Mouse (Mus musculus) left cerebral cortex, adult 11 months (tissue): ENCODE measurements at regions not wholly inside any gene's neighbourhood (a gene's known extent, or its start where the extent isn't known, plus 50 kb on each side); places are given as distances from the start of the nearest gene placed in this dataset.

Experiments
- DNase-seq: peaks from one replicate; pipeline ENCODE4 v3.0.0; 2022; ENCODE audit warnings: low spot score

DNA sequence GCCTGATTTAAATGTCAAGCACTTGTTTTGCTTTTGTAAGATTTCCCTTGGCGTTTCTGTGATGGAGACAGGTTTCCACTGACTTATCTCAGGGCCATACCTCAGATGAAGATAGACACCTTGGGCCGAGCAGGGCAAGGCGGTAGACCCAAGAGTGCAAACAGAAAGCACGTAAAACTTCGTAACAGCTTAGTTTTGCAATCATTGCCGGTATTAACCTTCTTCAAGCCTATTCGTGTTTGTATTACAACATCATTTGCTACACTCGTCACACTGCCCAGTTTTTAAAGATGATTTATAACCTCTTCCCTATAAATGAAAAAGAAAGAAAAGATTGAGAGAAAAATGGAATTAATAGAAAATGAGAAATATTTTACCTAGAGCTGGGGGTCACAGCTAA is 56.6 kb upstream of the Ank start:
- no peak for DNase-seq

DNA sequence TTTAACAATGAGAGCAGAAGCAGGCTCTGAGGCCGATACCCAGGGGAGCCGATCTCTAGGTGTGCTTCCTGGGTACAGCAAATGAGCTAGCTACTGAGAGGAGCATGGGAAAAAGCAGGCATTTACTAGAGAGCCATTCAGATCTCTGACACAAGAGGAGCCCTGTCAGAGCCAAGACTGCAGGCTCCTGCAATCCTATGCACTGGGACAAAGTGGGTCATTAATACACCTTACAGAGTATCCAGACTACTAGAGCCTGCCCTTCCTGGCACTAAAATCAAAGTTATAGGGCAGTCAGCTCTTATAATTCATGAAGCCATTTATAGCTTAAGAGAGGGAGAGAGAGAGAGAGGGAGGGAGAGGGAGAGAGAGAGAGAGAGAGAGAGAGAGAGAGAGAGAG is 54.2 kb upstream of the Ank start:
- DNase-seq = no peak

GRCm38 (mm10) chr15:27412761-27413160 is 53.7 kb upstream of the Ank start:
- DNase-seq = no peak

DNA sequence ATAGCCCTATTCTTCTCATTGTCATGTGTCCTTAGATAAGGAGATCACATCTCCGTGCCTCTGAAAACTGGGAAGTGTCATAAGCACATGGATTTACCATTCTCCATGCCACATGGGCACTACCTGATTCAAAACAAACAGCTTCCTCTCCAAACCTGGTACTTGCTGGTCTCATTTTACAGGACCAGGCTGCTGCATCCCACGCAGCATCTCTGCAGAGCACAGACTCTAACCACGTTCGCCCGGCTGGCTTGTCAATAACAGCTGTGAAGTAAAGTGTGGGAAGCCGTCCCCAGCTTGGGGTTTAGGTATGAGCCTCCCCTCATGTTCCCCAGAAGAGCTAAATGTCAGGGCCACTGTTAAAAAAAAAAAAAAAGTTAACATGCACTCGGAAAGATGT is 53.0 kb upstream of the Ank start:
- DNase-seq = no peak

GRCm38 (mm10) chr15:27414819-27415218 is 51.7 kb upstream of the Ank start:
- DNase-seq = no peak
